Mouse (Mus musculus): ENCODE data around the gene Arl3.

The Arl3 gene

GRCm38 (mm10) chr19:46533525-46533924 is 39.5 kb downstream of the Arl3 start:
- DNase-seq (ENCODE audit: low read depth, low spot score) = no peak

- DNase-seq (ENCODE audit: low read depth, low spot score) = no peak
These were observed 39.9 kb downstream of the Arl3 start for GRCm38 (mm10) chr19:46533066-46533465.

- no peak for DNase-seq (ENCODE audit: low read depth, low spot score)
These were observed 40.8 kb downstream of the Arl3 start for GRCm38 (mm10) chr19:46532031-46532688.

GRCm38 (mm10) chr19:46531071-46532030 is 41.6 kb downstream of the Arl3 start:
- no peak for DNase-seq (ENCODE audit: low read depth, low spot score)

GRCm38 (mm10) chr19:46530449-46530990 is 42.5 kb downstream of the Arl3 start:
- no peak for DNase-seq (ENCODE audit: low read depth, low spot score)

- DNase-seq (ENCODE audit: low read depth, low spot score) = no peak
These were observed 43.2 kb downstream of the Arl3 start for GRCm38 (mm10) chr19:46529601-46530448.

- DNase-seq (ENCODE audit: low read depth, low spot score) = no peak
These were observed 44.3 kb downstream of the Arl3 start for GRCm38 (mm10) chr19:46528529-46529213.

GRCm38 (mm10) chr19:46527632-46528528 is 45.1 kb downstream of the Arl3 start:
- no peak for DNase-seq (ENCODE audit: low read depth, low spot score)

- no peak for DNase-seq (ENCODE audit: low read depth, low spot score)
These were observed 47.0 kb downstream of the Arl3 start for GRCm38 (mm10) chr19:46525691-46526631.

- DNase-seq (ENCODE audit: low read depth, low spot score) = no peak
These were observed 48.2 kb downstream of the Arl3 start for GRCm38 (mm10) chr19:46524601-46525321.

- no peak for DNase-seq (ENCODE audit: low read depth, low spot score)
These were observed 48.9 kb downstream of the Arl3 start for GRCm38 (mm10) chr19:46524152-46524544.

GRCm38 (mm10) chr19:46523480-46524151 is 49.4 kb downstream of the Arl3 start:
- DNase-seq (ENCODE audit: low read depth, low spot score) = no peak

GRCm38 (mm10) chr19:46523131-46523479 is 49.9 kb downstream of the Arl3 start:
- DNase-seq (ENCODE audit: low read depth, low spot score) = no peak

- DNase-seq (ENCODE audit: low read depth, low spot score) = no peak
These were observed 50.5 kb downstream of the Arl3 start for GRCm38 (mm10) chr19:46522433-46523044.

GRCm38 (mm10) chr19:46521698-46522097 is 51.3 kb downstream of the Arl3 start:
- DNase-seq (ENCODE audit: low read depth, low spot score) = no peak

GRCm38 (mm10) chr19:46518828-46519621 is 54.0 kb downstream of the Arl3 start:
- DNase-seq (ENCODE audit: low read depth, low spot score) = no peak

All from WW6 (cell line).